Comparison of ENCODE assay signal across 9 mouse cellular contexts in the genomic region with DNA sequence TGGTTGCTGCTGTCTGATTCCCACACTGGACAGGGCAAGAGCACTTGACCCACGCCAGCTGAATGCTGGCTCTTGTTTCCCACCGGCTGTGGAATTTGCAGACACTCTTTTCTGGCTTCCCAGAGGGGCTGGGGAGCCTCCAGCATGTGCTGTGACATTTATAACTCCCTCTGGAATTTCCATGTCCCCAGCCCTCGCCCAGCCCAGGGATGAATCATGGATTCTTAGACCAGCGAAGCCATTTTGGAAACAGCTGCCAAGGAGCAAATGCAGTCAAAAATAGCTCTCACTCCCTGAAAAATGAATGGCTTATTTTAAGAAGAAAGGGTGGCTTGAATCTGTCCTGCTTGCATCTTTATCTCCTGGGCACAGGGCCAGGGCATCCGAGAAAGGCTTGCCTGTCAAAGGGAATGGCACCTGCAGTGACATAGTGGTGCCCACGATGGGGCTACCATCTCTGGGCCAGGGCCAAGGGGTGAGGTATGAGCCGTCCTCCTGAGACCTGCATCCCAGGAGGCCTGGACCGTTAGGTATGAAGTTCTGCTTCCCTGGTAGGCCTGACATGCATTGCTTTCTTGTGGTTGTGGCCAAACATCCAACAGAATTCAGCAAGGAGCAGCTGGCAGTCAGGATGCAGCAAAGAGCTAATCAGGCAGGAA.
A peak's percentile ranks its signal among the peaks of the same experiment; 100 is the strongest.
DNase-seq lines count a peak whose midpoint lies in the region; ATAC-seq and TF ChIP-seq lines count a peak whose summit lies in the region.
"Had no signal": no experiment of that assay in that cellular context is flagged by ENCODE, and none has a peak within 500 bp of the region (broad histone marks: within the 10 kb centered on the region; RNA-seq: fewer than 3 reads in every experiment).

No protein-coding gene starts in this region.

- intact Hi-C loops in heart, adult 2 months (cut with DNase I) = loop anchor here (2.0 to 5.0 kb wide), 3 partner anchors 56 to 108 kb away; no protein-coding TSS in a partner anchor

- no peak overlapping the region for H3K4me2 ChIP-seq in hindbrain, embryonic 14.5 days (replicated peaks)
- no peak overlapping the region for H3K4me2 ChIP-seq in hindbrain, embryonic 12.5 days (replicated peaks)
- H3K4me2 ChIP-seq in embryonic facial prominence, embryonic 12.5 days (replicated peaks) = no peak overlapping the region
- H3K4me2 ChIP-seq in lung, embryonic 16.5 days (ENCODE audit: low read depth, low read length) = no peak overlapping the region
- H3K4me2 ChIP-seq in stomach, postnatal 0 days (replicated peaks; ENCODE audit: low read depth) = no peak overlapping the region
- H3K4me2 ChIP-seq in liver, postnatal 0 days (ENCODE audit: low read depth, low read length) = no peak overlapping the region

- no peak overlapping the region for H3K4me3 ChIP-seq in hindbrain, embryonic 14.5 days (replicated peaks; ENCODE audit: low read length)
- H3K4me3 ChIP-seq in hindbrain, embryonic 12.5 days = no peak overlapping the region
- H3K4me3 ChIP-seq in embryonic facial prominence, embryonic 12.5 days = no peak overlapping the region
- no peak overlapping the region for H3K4me3 ChIP-seq in heart, adult 2 months
- no peak overlapping the region for H3K4me3 ChIP-seq in lung, embryonic 16.5 days (ENCODE audit: low read length)
- H3K4me3 ChIP-seq in stomach, postnatal 0 days (ENCODE audit: low read depth, low read length) = no peak overlapping the region
- no peak overlapping the region for H3K4me3 ChIP-seq in liver, postnatal 0 days (ENCODE audit: low read depth, low read length)
- H3K4me3 ChIP-seq: erythroblast, embryonic 14.5 days had no signal

- H3K36me3 ChIP-seq in hindbrain, embryonic 14.5 days (replicated peaks; ENCODE audit: control insufficient read depth, insufficient read depth) = no peaks in the 10 kb centered on the region
- no peaks in the 10 kb centered on the region for H3K36me3 ChIP-seq in hindbrain, embryonic 12.5 days
- H3K36me3 ChIP-seq in embryonic facial prominence, embryonic 12.5 days = no peaks in the 10 kb centered on the region
- no peaks in the 10 kb centered on the region for H3K36me3 ChIP-seq in heart, adult 2 months (ENCODE audit: control insufficient read depth, insufficient read depth, low read length)
- no peaks in the 10 kb centered on the region for H3K36me3 ChIP-seq in lung, embryonic 16.5 days (ENCODE audit: control insufficient read depth, insufficient read depth, low read length)
- H3K36me3 ChIP-seq in stomach, postnatal 0 days (ENCODE audit: control insufficient read depth, insufficient read depth, low read length) = no peaks in the 10 kb centered on the region
- H3K36me3 ChIP-seq in liver, postnatal 0 days (replicated peaks; ENCODE audit: insufficient read depth, low read length) = no peaks in the 10 kb centered on the region

- WGBS in hindbrain, embryonic 14.5 days = 50% methylated on average over 8 of the region's 8 CpGs
- 77% methylated on average over 8 of the region's 8 CpGs for WGBS in hindbrain, embryonic 12.5 days
- WGBS in embryonic facial prominence, embryonic 12.5 days = 71% methylated on average over 8 of the region's 8 CpGs
- WGBS in heart, adult 2 months = 5% methylated on average over 8 of the region's 8 CpGs
- WGBS in lung, embryonic 16.5 days = 27% methylated on average over 8 of the region's 8 CpGs
- 34% methylated on average over 8 of the region's 8 CpGs for WGBS in stomach, postnatal 0 days
- WGBS in liver, postnatal 0 days (ENCODE audit: insufficient replicate concordance) = 59% methylated on average over 8 of the region's 8 CpGs

- no peak for TF ChIP-seq POLR2A in heart, adult 2 months (IDR thresholded peaks at IDR 0.05; ENCODE audit: insufficient read depth, low read depth, low read length)

- H3K27ac ChIP-seq in hindbrain, embryonic 14.5 days = peak overlapping the region; percentile 4; the same call in 1 of the 2 replicates
- no peak overlapping the region for H3K27ac ChIP-seq in hindbrain, embryonic 12.5 days
- 0 out of 2 replicates have a peak overlapping the region, but pooled peaks have one; percentile 47 for H3K27ac ChIP-seq in embryonic facial prominence, embryonic 12.5 days
- peak overlapping the region; percentile 55 for H3K27ac ChIP-seq in heart, adult 2 months
- peak overlapping the region; percentile 91 for H3K27ac ChIP-seq in lung, embryonic 16.5 days (ENCODE audit: low read length)
- H3K27ac ChIP-seq in stomach, postnatal 0 days (replicated peaks) = peak overlapping the region; percentile 74
- no peak overlapping the region for H3K27ac ChIP-seq in liver, postnatal 0 days (ENCODE audit: low read depth)

- 0 out of 2 replicates have a peak, but pooled peaks cover 3% of the 10 kb centered on the region for H3K4me1 ChIP-seq in hindbrain, embryonic 14.5 days (replicated peaks; ENCODE audit: control insufficient read depth, insufficient read depth, low read length)
- peaks cover 7% of the 10 kb centered on the region for H3K4me1 ChIP-seq in hindbrain, embryonic 12.5 days
- no peaks in the 10 kb centered on the region for H3K4me1 ChIP-seq in embryonic facial prominence, embryonic 12.5 days
- H3K4me1 ChIP-seq in heart, adult 2 months (ENCODE audit: control insufficient read depth, insufficient read depth, low read length) = peaks cover 34% of the 10 kb centered on the region
- peaks cover 12% of the 10 kb centered on the region for H3K4me1 ChIP-seq in lung, embryonic 16.5 days (replicated peaks; ENCODE audit: control insufficient read depth, insufficient read depth, low read length)
- peaks cover 7% of the 10 kb centered on the region; the same call in 1 of the 2 replicates for H3K4me1 ChIP-seq in stomach, postnatal 0 days (replicated peaks; ENCODE audit: control insufficient read depth, insufficient read depth)
- H3K4me1 ChIP-seq in liver, postnatal 0 days (ENCODE audit: insufficient read depth) = no peaks in the 10 kb centered on the region

- H3K9me3 ChIP-seq in hindbrain, embryonic 14.5 days (ENCODE audit: control insufficient read depth, low read length) = no peaks in the 10 kb centered on the region
- no peaks in the 10 kb centered on the region for H3K9me3 ChIP-seq in hindbrain, embryonic 12.5 days (replicated peaks)
- no peaks in the 10 kb centered on the region for H3K9me3 ChIP-seq in embryonic facial prominence, embryonic 12.5 days
- no peaks in the 10 kb centered on the region for H3K9me3 ChIP-seq in lung, embryonic 16.5 days (ENCODE audit: control insufficient read depth, low read length)
- H3K9me3 ChIP-seq in stomach, postnatal 0 days (ENCODE audit: control insufficient read depth, low read length) = no peaks in the 10 kb centered on the region
- H3K9me3 ChIP-seq in liver, postnatal 0 days (ENCODE audit: low read length) = no peaks in the 10 kb centered on the region

- H3K27me3 ChIP-seq in hindbrain, embryonic 14.5 days (ENCODE audit: control insufficient read depth, insufficient read depth, low read length) = no peaks in the 10 kb centered on the region
- H3K27me3 ChIP-seq in hindbrain, embryonic 12.5 days = peaks cover 8% of the 10 kb centered on the region; the same call in 1 of the 2 replicates
- H3K27me3 ChIP-seq in embryonic facial prominence, embryonic 12.5 days = no peaks in the 10 kb centered on the region
- H3K27me3 ChIP-seq in heart, adult 2 months (ENCODE audit: control insufficient read depth, insufficient read depth, low read length) = no peaks in the 10 kb centered on the region
- no peaks in the 10 kb centered on the region for H3K27me3 ChIP-seq in lung, embryonic 16.5 days (ENCODE audit: control insufficient read depth, insufficient read depth, low read depth, low read length)
- H3K27me3 ChIP-seq in stomach, postnatal 0 days (ENCODE audit: control insufficient read depth, insufficient read depth, low read length) = no peaks in the 10 kb centered on the region
- no peaks in the 10 kb centered on the region for H3K27me3 ChIP-seq in liver, postnatal 0 days (ENCODE audit: insufficient read depth, low read length)

- 0 out of 2 replicates have a peak, but pooled peaks have one; percentile 24 for TF ChIP-seq EP300 in heart, adult 2 months (IDR thresholded peaks at IDR 0.05; ENCODE audit: insufficient read depth, low read depth, low read length)
- TF ChIP-seq EP300 in stomach, postnatal 0 days (optimal IDR thresholded peaks at IDR 0.05) = no peak
- TF ChIP-seq EP300 in liver, postnatal 0 days (IDR thresholded peaks at IDR 0.05; ENCODE audit: low read depth) = no peak

- no peak for TF ChIP-seq CTCF in heart, adult 2 months (IDR thresholded peaks at IDR 0.05)
- no peak for TF ChIP-seq CTCF in stomach, postnatal 0 days (IDR thresholded peaks at IDR 0.05; ENCODE audit: low read depth)
- TF ChIP-seq CTCF in liver, postnatal 0 days (IDR thresholded peaks at IDR 0.05; ENCODE audit: low read depth) = no peak

- H3K9ac ChIP-seq in hindbrain, embryonic 14.5 days = no peak overlapping the region
- no peak overlapping the region for H3K9ac ChIP-seq in hindbrain, embryonic 12.5 days
- no peak overlapping the region for H3K9ac ChIP-seq in embryonic facial prominence, embryonic 12.5 days
- no peak overlapping the region for H3K9ac ChIP-seq in heart, adult 2 months (ENCODE audit: low read depth, low read length)
- no peak overlapping the region for H3K9ac ChIP-seq in lung, embryonic 16.5 days (ENCODE audit: low read length)
- no peak overlapping the region for H3K9ac ChIP-seq in stomach, postnatal 0 days (ENCODE audit: low read length)
- H3K9ac ChIP-seq in liver, postnatal 0 days (replicated peaks) = no peak overlapping the region

- DNase-seq in hindbrain, embryonic 14.5 days (ENCODE audit: low spot score) = no peak
- DNase-seq in heart, adult 2 months = peak; percentile 59 to 83
- peak; percentile 83 for DNase-seq in kidney, postnatal 10 days
- DNase-seq in stomach, postnatal 0 days (ENCODE audit: low spot score) = peak; percentile 43
- DNase-seq in liver, postnatal 0 days = no peak

- no peaks in the 10 kb centered on the region for H3K79me2 ChIP-seq in heart, adult 2 months (replicated peaks; ENCODE audit: control insufficient read depth, insufficient read depth, low read length)

- no peak for ATAC-seq in hindbrain, embryonic 14.5 days (ENCODE audit: low FRiP score)
- ATAC-seq in hindbrain, embryonic 12.5 days (ENCODE audit: low FRiP score) = no peak
- no peak for ATAC-seq in embryonic facial prominence, embryonic 12.5 days (ENCODE audit: insufficient number of reproducible peaks, insufficient read depth, low FRiP score, low TSS enrichment)
- peak; percentile 84 for ATAC-seq in lung, embryonic 16.5 days (ENCODE audit: low read depth)
- ATAC-seq in stomach, postnatal 0 days (ENCODE audit: low FRiP score, low TSS enrichment) = peak; percentile 66; the same call in 1 of the 2 replicates
- no peak for ATAC-seq in liver, postnatal 0 days

Comparison
In these comparisons a context has a peak if more than half of its experiments do, and no peak if none do; other contexts are left out.
1. H3K27ac ChIP-seq: peak in hindbrain, embryonic 14.5 days (single experiment), embryonic facial prominence, embryonic 12.5 days (single experiment), heart, adult 2 months (single experiment), lung, embryonic 16.5 days (single experiment) and stomach, postnatal 0 days (single experiment); none in hindbrain, embryonic 12.5 days (single experiment) and liver, postnatal 0 days (single experiment).
2. ATAC-seq: peak in lung, embryonic 16.5 days (single experiment) and stomach, postnatal 0 days (single experiment); none in hindbrain, embryonic 14.5 days (single experiment), hindbrain, embryonic 12.5 days (single experiment), embryonic facial prominence, embryonic 12.5 days (single experiment) and liver, postnatal 0 days (single experiment).
3. DNase-seq: peak in heart, adult 2 months (2 of 2), kidney, postnatal 10 days (single experiment) and stomach, postnatal 0 days (single experiment); none in hindbrain, embryonic 14.5 days (single experiment) and liver, postnatal 0 days (single experiment).